Mouse (Mus musculus) heart, adult 8-10 months (tissue): Measurements from ENCODE around the gene Olfr545. TPM values are rescaled to one million over a fixed set of nuclear protein-coding genes. Genes with fewer than 3 reads are reported as not detected.
"Not testable (repeated sequence)": the region's sequence is repeated elsewhere in the genome, so short reads cannot be mapped to it uniquely, and the experiment has no call there.

ENCODE experiments used
- DNase-seq: peaks from one replicate; pipeline ENCODE4 v3.0.0; 2022; ENCODE audit warnings: low spot score
- total RNA-seq, 4 experiments: library from RNA; stranded (reverse); gene quantifications; 2 replicates each; pipeline ENCODE4 v1.2.4; 2022

Gene Olfr545
- total RNA-seq, result not detected

- DNase-seq, result no peak
These were observed at the start of gene Olfr545 for GRCm38 (mm10) chr7:102499473-102499872. Gene Olfr545 (minus strand): TSS chr7:102499573.

- DNase-seq, result no peak
These were observed 41.9 kb upstream of the Olfr545 start for GRCm38 (mm10) chr7:102541251-102541650.

- no peak for DNase-seq
These were observed 41.2 kb upstream of the Olfr545 start, which contains the start of gene Olfr548-ps1 for GRCm38 (mm10) chr7:102540596-102540995. Gene Olfr548-ps1 (plus strand): TSS chr7:102540896.

GRCm38 (mm10) chr7:102534449-102534848 lies 35.1 kb upstream of the Olfr545 start, which contains the start of gene Olfr547:
Gene Olfr547 (plus strand): TSS chr7:102534749.
- DNase-seq, result no peak

GRCm38 (mm10) chr7:102529052-102529451 lies 29.7 kb upstream of the Olfr545 start:
- no peak for DNase-seq

GRCm38 (mm10) chr7:102517051-102517335 lies 17.6 kb upstream of the Olfr545 start:
- DNase-seq, result no peak

GRCm38 (mm10) chr7:102516261-102517050 lies 17.1 kb upstream of the Olfr545 start:
- DNase-seq, result no peak

GRCm38 (mm10) chr7:102514144-102514543 lies 14.8 kb upstream of the Olfr545 start:
- no peak for DNase-seq

- peak; percentile 70 for DNase-seq
These were observed 13.6 kb upstream of the Olfr545 start for GRCm38 (mm10) chr7:102512814-102513435.

- DNase-seq, result no peak
These were observed 12.6 kb upstream of the Olfr545 start for GRCm38 (mm10) chr7:102511927-102512326.

- no peak for DNase-seq
These were observed 10.4 kb upstream of the Olfr545 start for GRCm38 (mm10) chr7:102509726-102510125.

- no peak for DNase-seq
These were observed 9.3 kb upstream of the Olfr545 start for GRCm38 (mm10) chr7:102508666-102509065.

- DNase-seq, result no peak
These were observed 8.7 kb upstream of the Olfr545 start for GRCm38 (mm10) chr7:102508066-102508465.

- DNase-seq, result peak; percentile 74
These were observed 7.5 kb upstream of the Olfr545 start for GRCm38 (mm10) chr7:102506848-102507247.

GRCm38 (mm10) chr7:102501986-102502385 lies 2.6 kb upstream of the Olfr545 start:
- DNase-seq, result no peak

GRCm38 (mm10) chr7:102494416-102494815 lies 5.0 kb downstream of the Olfr545 start:
- DNase-seq, result not testable (repeated sequence)

GRCm38 (mm10) chr7:102488161-102488560 lies 11.2 kb downstream of the Olfr545 start, which contains the start of gene Olfr544:
Gene Olfr544 (minus strand): TSS chr7:102488313.
- no peak for DNase-seq

GRCm38 (mm10) chr7:102486105-102486504 lies 13.3 kb downstream of the Olfr545 start:
- no peak for DNase-seq

- DNase-seq, result not testable (repeated sequence)
These were observed 14.6 kb downstream of the Olfr545 start for GRCm38 (mm10) chr7:102484766-102485165.

- DNase-seq, result peak; percentile 13
These were observed 15.7 kb downstream of the Olfr545 start for GRCm38 (mm10) chr7:102483665-102484064.

- DNase-seq, result no peak
These were observed 17.8 kb downstream of the Olfr545 start, which contains the start of gene Olfr543 for GRCm38 (mm10) chr7:102481579-102481978. Gene Olfr543 (minus strand): TSS chr7:102481679.

GRCm38 (mm10) chr7:102480821-102481220 lies 18.6 kb downstream of the Olfr545 start:
- DNase-seq, result no peak
